Mouse (Mus musculus): ENCODE data around the gene Plekhm2. TPM values are rescaled to one million over a fixed set of nuclear protein-coding genes. Genes with fewer than 3 reads are reported as not detected.
A peak's percentile ranks its signal among the peaks of the same experiment; 100 is the strongest.

The Plekhm2 gene
- total RNA-seq, 1 experiment from 2014 or later = 6.3 TPM

GRCm38 (mm10) chr4:141581051-141581450 lies 83.6 kb downstream of the Plekhm2 start:
- no peak for ATAC-seq (replicated peaks; ENCODE audit: low read depth, poor library complexity, severe bottlenecking)

GRCm38 (mm10) chr4:141578833-141579232 lies 85.9 kb downstream of the Plekhm2 start:
- ATAC-seq (replicated peaks; ENCODE audit: low read depth, poor library complexity, severe bottlenecking) = 0 out of 2 replicates have a peak, but pooled peaks have one; percentile 24

GRCm38 (mm10) chr4:141576877-141577276 lies 87.8 kb downstream of the Plekhm2 start:
- ATAC-seq (replicated peaks; ENCODE audit: low read depth, poor library complexity, severe bottlenecking) = no peak

- ATAC-seq (replicated peaks; ENCODE audit: low read depth, poor library complexity, severe bottlenecking) = no peak
Observed at GRCm38 (mm10) chr4:141576404-141576803, 88.3 kb downstream of the Plekhm2 start.

Other genes starting within 250 kb of the Plekhm2 start
- gene Clcnkb, start 248.9 kb downstream of the Plekhm2 start, total RNA-seq (2017) = not detected in 2 replicates
- gene Hspb7, start 244.1 kb downstream of the Plekhm2 start, total RNA-seq (2017) = not detected in 2 replicates
- not detected in 2 replicates for gene Srarp, start 228.8 kb downstream of the Plekhm2 start, total RNA-seq (2017)
- gene Zbtb17, start 220.2 kb downstream of the Plekhm2 start, total RNA-seq (2017) = 15.0 and 19.4 TPM in 2 replicates
- gene Spen, start 126.3 kb downstream of the Plekhm2 start, total RNA-seq (2017) = 32.7 and 43.0 TPM in 2 replicates
- not detected in 2 replicates for gene Fblim1, start 58.8 kb downstream of the Plekhm2 start, total RNA-seq (2017)
- 0.29 and 0.32 TPM in 2 replicates for gene Tmem82, start 46.3 kb downstream of the Plekhm2 start, total RNA-seq (2017)
- 0.09 TPM in 1 of 2 replicates, not detected in the other for gene Slc25a34, start 41.1 kb downstream of the Plekhm2 start, total RNA-seq (2017)
- 8.9 and 13.9 TPM in 2 replicates for gene Rsc1a1, start 20.7 kb upstream of the Plekhm2 start, total RNA-seq (2017)
- gene Ddi2, start 58.5 kb upstream of the Plekhm2 start, total RNA-seq (2017) = 27.4 and 30.6 TPM in 2 replicates
- not detected in 2 replicates for gene Agmat, start 81.8 kb upstream of the Plekhm2 start, total RNA-seq (2017)
- 4.9 and 9.0 TPM in 2 replicates for gene Dnajc16, start 126.0 kb upstream of the Plekhm2 start, total RNA-seq (2017)
- gene Casp9, start 128.7 kb upstream of the Plekhm2 start, total RNA-seq (2017) = 12.1 and 14.2 TPM in 2 replicates
- not detected in 2 replicates for gene Cela2a, start 161.3 kb upstream of the Plekhm2 start, total RNA-seq (2017)
- gene Ctrc, start 181.5 kb upstream of the Plekhm2 start, total RNA-seq (2017) = not detected in 2 replicates
- 32.6 and 46.1 TPM in 2 replicates for gene Efhd2, start 210.0 kb upstream of the Plekhm2 start, total RNA-seq (2017)

Data from common myeloid progenitor, adult 5-6 weeks (primary cell).